Mouse (Mus musculus): Measurements from ENCODE around the gene Elob.

Elob gene

GRCm38 (mm10) chr17:23829064-23829619 is at the start of gene Elob:
Gene Elob, minus strand, starts transcription at chr17:23829136.
- DNase-seq (ENCODE audit: low read depth) = peak; percentile 95

- DNase-seq (ENCODE audit: low read depth) = no peak
Measured at GRCm38 (mm10) chr17:23877166-23877565, 48.2 kb upstream of the Elob start.

GRCm38 (mm10) chr17:23876741-23877140 is 47.8 kb upstream of the Elob start:
- no peak for DNase-seq (ENCODE audit: low read depth)

GRCm38 (mm10) chr17:23873884-23874856 is 45.2 kb upstream of the Elob start:
- DNase-seq (ENCODE audit: low read depth) = peak; percentile 46

GRCm38 (mm10) chr17:23868513-23868912 is 39.6 kb upstream of the Elob start:
- no peak for DNase-seq (ENCODE audit: low read depth)

GRCm38 (mm10) chr17:23867756-23868155 is 38.8 kb upstream of the Elob start, which contains the start of gene Prss21:
Gene Prss21, plus strand, starts transcription at chr17:23868056.
- no peak for DNase-seq (ENCODE audit: low read depth)

GRCm38 (mm10) chr17:23862926-23863325 is 34.0 kb upstream of the Elob start:
- no peak for DNase-seq (ENCODE audit: low read depth)

GRCm38 (mm10) chr17:23857913-23858312 is 29.0 kb upstream of the Elob start:
- DNase-seq (ENCODE audit: low read depth) = no peak

GRCm38 (mm10) chr17:23857193-23857592 is 28.3 kb upstream of the Elob start:
- DNase-seq (ENCODE audit: low read depth) = no peak

GRCm38 (mm10) chr17:23854229-23854765 is 25.4 kb upstream of the Elob start:
- DNase-seq (ENCODE audit: low read depth) = no peak

GRCm38 (mm10) chr17:23853292-23853691 is 24.4 kb upstream of the Elob start:
- peak; percentile 72 for DNase-seq (ENCODE audit: low read depth)

- peak; percentile 83 for DNase-seq (ENCODE audit: low read depth)
Measured at GRCm38 (mm10) chr17:23850853-23851749, 22.2 kb upstream of the Elob start.

- peak; percentile 43 for DNase-seq (ENCODE audit: low read depth)
Measured at GRCm38 (mm10) chr17:23850028-23850427, 21.1 kb upstream of the Elob start.

- peak; percentile 84 for DNase-seq (ENCODE audit: low read depth)
Measured at GRCm38 (mm10) chr17:23843812-23844273, 14.9 kb upstream of the Elob start, which contains the start of the genes Prss32 and Prss41. Gene Prss32, plus strand, starts transcription at chr17:23843855. Gene Prss41, minus strand, starts transcription at chr17:23844172.

GRCm38 (mm10) chr17:23843141-23843811 is 14.3 kb upstream of the Elob start:
- DNase-seq (ENCODE audit: low read depth) = peak; percentile 58

GRCm38 (mm10) chr17:23841145-23841544 is 12.2 kb upstream of the Elob start:
- peak; percentile 89 for DNase-seq (ENCODE audit: low read depth)

GRCm38 (mm10) chr17:23836006-23836575 is 7.2 kb upstream of the Elob start, which contains the start of gene Prss33:
Gene Prss33, minus strand, starts transcription at chr17:23836056.
- DNase-seq (ENCODE audit: low read depth) = no peak

GRCm38 (mm10) chr17:23831201-23831600 is 2.3 kb upstream of the Elob start:
- peak; percentile 56 for DNase-seq (ENCODE audit: low read depth)

GRCm38 (mm10) chr17:23828271-23829001 is 500 bp downstream of the Elob start:
- DNase-seq (ENCODE audit: low read depth) = peak; percentile 79

GRCm38 (mm10) chr17:23825591-23825990 is 3.3 kb downstream of the Elob start:
- peak; percentile 21 for DNase-seq (ENCODE audit: low read depth)
